Mouse (Mus musculus) spleen, adult 2 months (tissue): ENCODE results near the gene Rps6kc1. TPM values are rescaled to one million over a fixed set of nuclear protein-coding genes. Genes with fewer than 3 reads are reported as not detected.

Experiments
- DNase-seq, 2 experiments: peaks; one replicate each; pipeline versions ENCODE4 v3.0.0 to v3.0.0-alpha.2; 2012 to 2021; ENCODE audit warnings: low spot score in 2 of 2, low read depth in 1 of 2
- H3K27ac ChIP-seq: fragments of 200-500 bp; 2 replicates; pipeline ENCODE4 v1.5.1; 2012; ENCODE audit warnings: low read length, inconsistent platforms; ENCODE audit not compliant: insufficient read depth
- H3K27me3 ChIP-seq: fragments of 200-500 bp; 2 replicates; pipeline ENCODE4 v1.6.1; 2012; ENCODE audit warnings: mild to moderate bottlenecking, moderate library complexity, low read length, inconsistent platforms; ENCODE audit not compliant: control insufficient read depth, insufficient read depth
- H3K36me3 ChIP-seq: fragments of 200-500 bp; 2 replicates; pipeline ENCODE4 v1.6.1; 2012; ENCODE audit warnings: mild to moderate bottlenecking, low read length, inconsistent platforms; ENCODE audit not compliant: control insufficient read depth, insufficient read depth
- H3K4me1 ChIP-seq: fragments of 200-500 bp; 2 replicates; pipeline ENCODE4 v1.6.1; 2011; ENCODE audit warnings: inconsistent platforms; ENCODE audit not compliant: control insufficient read depth, insufficient read depth, insufficient read length
- H3K4me3 ChIP-seq: fragments of 200-500 bp; 2 replicates; pipeline ENCODE4 v1.5.1; 2011; ENCODE audit warnings: mild to moderate bottlenecking, inconsistent platforms; ENCODE audit not compliant: insufficient read depth, insufficient read length; ENCODE audit errors: extremely low read depth
- CTCF ChIP-seq: fragments of 200-500 bp; IDR thresholded peaks from 2 replicates; pipeline ENCODE4 v1.5.1; 2011; ENCODE audit warnings: mild to moderate bottlenecking, inconsistent platforms; ENCODE audit not compliant: insufficient read depth, insufficient read length, insufficient replicate concordance; ENCODE audit errors: extremely low read depth
- POLR2A ChIP-seq: fragments of 200-500 bp; IDR thresholded peaks from 2 replicates; pipeline ENCODE4 v1.6.1; 2011; ENCODE audit warnings: low read depth, low read length, inconsistent platforms
- WGBS: fragments of 180-500 bp; shearing (Covaris S2); methylation state at CpG from one replicate; pipeline ENCODE4 v1.1.7; 2018; 5-methylcytosine and 5-hydroxymethylcytosine counted together
- polyA plus RNA-seq: library from polyadenylated mRNA; depleted of rRNA; stranded (reverse); fragments of >200 nt; gene quantifications from 2 replicates; pipeline ENCODE4 v1.2.3, GENCODE M21; 2012

Gene Rps6kc1
- polyA plus RNA-seq, 1 experiment: 6.4 TPM

GRCm38 (mm10) chr1:190868790-190869189 is 42.8 kb downstream of the Rps6kc1 start:
- Histone ChIP-seq H3K27me3 (no peaks in the 10 kb centered on the region), H3K27ac (no peak overlapping the region), H3K36me3 (no peaks in the 10 kb centered on the region), H3K4me3 (no peak overlapping the region), H3K4me1 (no peaks in the 10 kb centered on the region)
- DNase-seq: no peak
- WGBS: 88% methylated on average over 3 of the region's 3 CpGs
- TF ChIP-seq CTCF (no peak), POLR2A (no peak)

- TF ChIP-seq CTCF (no peak), POLR2A (no peak)
- Histone ChIP-seq H3K27me3 (no peaks in the 10 kb centered on the region), H3K27ac (no peak overlapping the region), H3K4me1 (no peaks in the 10 kb centered on the region), H3K36me3 (no peaks in the 10 kb centered on the region), H3K4me3 (no peak overlapping the region)
- WGBS: 90% methylated on average over 5 of the region's 5 CpGs
- DNase-seq: no peak
These were observed 49.9 kb downstream of the Rps6kc1 start for GRCm38 (mm10) chr1:190861626-190862025.

GRCm38 (mm10) chr1:190854465-190854864 is 57.1 kb downstream of the Rps6kc1 start:
- 68% methylated on average over 3 of the region's 3 CpGs for WGBS
- Histone ChIP-seq H3K27me3 (no peaks in the 10 kb centered on the region), H3K36me3 (no peaks in the 10 kb centered on the region), H3K4me3 (no peak overlapping the region), H3K27ac (no peak overlapping the region), H3K4me1 (no peaks in the 10 kb centered on the region; the same call in 1 of the 2 replicates)
- no peak for DNase-seq
- no peak for TF ChIP-seq POLR2A
- no peak for TF ChIP-seq CTCF

GRCm38 (mm10) chr1:190849162-190849865 is 62.3 kb downstream of the Rps6kc1 start:
- Histone ChIP-seq H3K4me1 (no peaks in the 10 kb centered on the region; the same call in 1 of the 2 replicates), H3K4me3 (no peak overlapping the region), H3K27me3 (no peaks in the 10 kb centered on the region), H3K27ac (no peak overlapping the region), H3K36me3 (no peaks in the 10 kb centered on the region)
- TF ChIP-seq CTCF: no peak
- TF ChIP-seq POLR2A: no peak
- no peak for DNase-seq
- WGBS: 93% methylated on average over 11 of the region's 11 CpGs

- 93% methylated on average over 3 of the region's 3 CpGs for WGBS
- no peak for TF ChIP-seq POLR2A
- TF ChIP-seq CTCF: no peak
- no peak for DNase-seq
- H3K36me3 ChIP-seq: no peaks in the 10 kb centered on the region
- no peaks in the 10 kb centered on the region; the same call in 1 of the 2 replicates for H3K4me1 ChIP-seq
- no peaks in the 10 kb centered on the region for H3K27me3 ChIP-seq
- H3K27ac ChIP-seq: no peak overlapping the region
- no peak overlapping the region for H3K4me3 ChIP-seq
These were observed 62.9 kb downstream of the Rps6kc1 start for GRCm38 (mm10) chr1:190848676-190849075.

GRCm38 (mm10) chr1:190846956-190847355 is 64.6 kb downstream of the Rps6kc1 start:
- no peak overlapping the region for H3K27ac ChIP-seq
- H3K36me3 ChIP-seq: no peaks in the 10 kb centered on the region
- H3K27me3 ChIP-seq: no peaks in the 10 kb centered on the region
- WGBS: 83% methylated on average over 3 of the region's 3 CpGs
- H3K4me1 ChIP-seq: no peaks in the 10 kb centered on the region
- no peak for TF ChIP-seq POLR2A
- no peak for TF ChIP-seq CTCF
- H3K4me3 ChIP-seq: no peak overlapping the region
- no peak for DNase-seq

- Histone ChIP-seq H3K36me3 (no peaks in the 10 kb centered on the region), H3K27ac (no peak overlapping the region), H3K27me3 (no peaks in the 10 kb centered on the region), H3K4me1 (no peaks in the 10 kb centered on the region), H3K4me3 (no peak overlapping the region)
- DNase-seq: no peak
- 94% methylated on average over 11 of the region's 11 CpGs for WGBS
- TF ChIP-seq POLR2A (no peak), CTCF (no peak)
These were observed 65.4 kb downstream of the Rps6kc1 start for GRCm38 (mm10) chr1:190846074-190846730.
